Mouse (Mus musculus) heart, embryonic 14.5 days (tissue): ENCODE data around the gene Ankrd36. TPM values are rescaled to one million over a fixed set of nuclear protein-coding genes. Genes with fewer than 3 reads are reported as not detected.
A peak's percentile ranks its signal among the peaks of the same experiment; 100 is the strongest.

ENCODE experiments used
- ATAC-seq: fragments of 200-750 bp; cut with Nextera tagmentation; 2 replicates; pipeline ENCODE4 v1.8.0; 2017; ENCODE audit warnings: low read depth, moderate TSS enrichment; ENCODE audit not compliant: insufficient number of reproducible peaks, insufficient read depth, low FRiP score
- H3K27ac ChIP-seq, 2 experiments: fragments of 200-500 bp in 1 of 2; fragments of 300-500 bp in 1 of 2; sonication (generic) in 1 of 2; replicated peaks in 1 of 2; 2 replicates each; pipeline ENCODE4 v1.5.1; 2012 to 2014; ENCODE audit warnings: low read depth in 2 of 2, low read length in 2 of 2, control low read depth in 1 of 2, mild to moderate bottlenecking in 1 of 2, mixed read lengths in 1 of 2; ENCODE audit not compliant: control insufficient read depth in 1 of 2, insufficient read depth in 1 of 2
- H3K27me3 ChIP-seq: fragments of 300-500 bp; sonication (generic); 2 replicates; pipeline ENCODE4 v1.6.1; 2014; ENCODE audit warnings: mild to moderate bottlenecking, low read length, control low read depth; ENCODE audit not compliant: control insufficient read depth, insufficient read depth
- H3K36me3 ChIP-seq: fragments of 300-500 bp; sonication (generic); 2 replicates; pipeline ENCODE4 v1.6.1; 2014; ENCODE audit warnings: mild to moderate bottlenecking, control low read depth, low read length, mixed read lengths; ENCODE audit not compliant: control insufficient read depth, insufficient read depth
- H3K4me1 ChIP-seq, 2 experiments: fragments of 200-500 bp in 1 of 2; fragments of 300-500 bp in 1 of 2; sonication (generic) in 1 of 2; 2 replicates each; pipeline ENCODE4 v1.6.1; 2012 to 2014; ENCODE audit warnings: low read length in 2 of 2, control low read depth in 1 of 2, mixed read lengths in 1 of 2; ENCODE audit not compliant: control insufficient read depth in 2 of 2, insufficient read depth in 2 of 2
- H3K4me2 ChIP-seq: fragments of 300-500 bp; sonication (generic); 2 replicates; pipeline ENCODE4 v1.6.1; 2014; ENCODE audit warnings: mild to moderate bottlenecking, low read length
- H3K4me3 ChIP-seq, 2 experiments: fragments of 200-500 bp in 1 of 2; fragments of 300-500 bp in 1 of 2; sonication (generic) in 1 of 2; 2 replicates each; pipeline ENCODE4 v1.5.1; 2012 to 2014; ENCODE audit warnings: low read length in 2 of 2, mild to moderate bottlenecking in 2 of 2, control low read depth in 1 of 2, low read depth in 1 of 2, moderate library complexity in 1 of 2; ENCODE audit not compliant: control insufficient read depth in 1 of 2, insufficient read depth in 1 of 2
- H3K9ac ChIP-seq: fragments of 300-500 bp; sonication (generic); 2 replicates; pipeline ENCODE4 v1.6.1; 2014; ENCODE audit warnings: mild to moderate bottlenecking, low read length
- H3K9me3 ChIP-seq: fragments of 300-500 bp; sonication (generic); 2 replicates; pipeline ENCODE4 v1.6.1; 2016; ENCODE audit warnings: low read length, control low read depth; ENCODE audit not compliant: control insufficient read depth
- WGBS: fragments of 180-500 bp; shearing (Covaris S2); extraction: QIAGEN DNeasy Blood & Tissue Kit; methylation state at CpG from one replicate; pipeline ENCODE4 v1.1.7; 2014; 5-methylcytosine and 5-hydroxymethylcytosine counted together
- polyA plus RNA-seq: library from polyadenylated mRNA; unstranded; fragments of >200 nt; fragmentation: Nextera tagmentation; extraction: Ambion mirVana; gene quantifications from 2 replicates; pipeline ENCODE4 v1.2.1, GENCODE M21; 2014

Gene Ankrd36
- polyA plus RNA-seq, result not detected in 2 replicates

DNA sequence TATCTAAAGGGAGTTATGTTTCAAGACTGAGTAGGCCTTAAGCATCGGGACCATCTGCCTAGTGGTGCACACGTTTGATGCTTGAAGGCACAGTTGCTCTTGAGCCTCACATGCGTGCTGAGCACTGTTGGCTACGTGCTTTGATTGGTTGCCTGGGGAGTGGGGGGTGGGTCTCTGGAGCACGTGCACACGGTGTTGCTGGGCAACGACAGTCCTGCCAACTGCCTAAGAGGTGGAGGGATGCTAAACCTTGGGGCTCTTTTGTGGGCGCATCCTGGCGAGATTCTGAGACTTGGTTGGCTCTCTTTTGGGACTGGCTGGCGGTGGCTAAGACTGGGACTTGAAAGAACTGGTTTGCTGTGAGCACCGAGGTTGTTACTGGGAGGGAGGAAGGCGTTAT lies at the start of gene Ankrd36:
TSS of gene Ankrd36 (plus strand) at position 211 of the 400 bp plus-strand sequence.
- no peak for ATAC-seq
- WGBS, result 80% methylated on average over 12 of the region's 12 CpGs

DNA sequence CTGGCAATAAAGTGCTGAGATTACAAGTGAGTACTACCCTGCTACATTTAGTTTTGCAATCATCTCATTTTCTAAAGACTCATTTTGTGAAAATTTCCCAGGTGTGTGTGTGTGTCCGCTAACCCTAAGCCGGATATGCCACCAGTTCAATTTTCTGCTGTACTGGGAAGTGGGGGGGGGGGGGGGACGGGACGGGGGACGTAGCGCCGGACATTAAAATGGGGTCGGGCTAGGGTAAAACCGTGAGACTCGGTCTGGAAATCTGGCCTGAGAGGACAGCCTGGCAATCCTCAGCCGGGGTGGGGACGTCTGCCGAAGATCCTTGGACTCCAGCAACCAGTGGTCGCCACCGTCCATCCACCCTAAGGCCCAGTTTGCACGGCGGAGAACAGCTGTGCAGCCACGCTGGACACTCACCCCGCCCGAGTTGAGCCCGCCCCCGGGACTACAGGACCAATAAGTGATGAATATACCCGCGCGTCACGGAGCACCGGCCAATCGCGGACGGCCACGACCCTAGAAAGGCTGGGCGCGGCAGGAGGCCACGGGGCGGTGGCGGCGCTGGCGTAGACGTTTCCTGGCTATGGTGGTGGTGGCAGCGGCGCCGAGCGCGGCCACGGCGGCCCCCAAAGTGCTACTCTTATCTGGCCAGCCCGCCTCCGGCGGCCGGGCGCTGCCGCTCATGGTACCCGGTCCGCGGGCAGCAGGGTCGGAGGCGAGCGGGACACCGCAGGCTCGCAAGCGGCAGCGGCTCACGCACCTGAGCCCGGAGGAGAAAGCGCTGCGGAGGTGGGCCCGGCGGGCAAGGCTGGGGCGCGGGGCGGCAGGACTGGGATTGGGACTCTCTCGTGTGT lies 48.8 kb upstream of the Ankrd36 start, which contains the start of gene Xbp1:
TSS of gene Xbp1 (plus strand) at position 248 of the 854 bp plus-strand sequence.
- Histone ChIP-seq H3K4me3 (peak within 1 kb of the TSS; percentile 70 to 98), H3K4me1 (peaks cover 3 to 24% of the 10 kb centered on the region in 2 experiments; a peak in 3 of 4 replicates), H3K27me3 (no peaks in the 10 kb centered on the region), H3K36me3 (peaks cover 36% of the 10 kb centered on the region), H3K9me3 (no peaks in the 10 kb centered on the region), H3K27ac (peak within 1 kb of the TSS; percentile 94 to 98), H3K4me2 (peak within 1 kb of the TSS; percentile 87), H3K9ac (peak within 1 kb of the TSS; percentile 99)
- peak; percentile 98 for ATAC-seq
- WGBS, result under 1% methylated on average over 72 of the region's 72 CpGs

More for the DNA sequence above, at the start of gene Ankrd36:
- no peak within 1 kb of the TSS for H3K27ac ChIP-seq
- H3K36me3 ChIP-seq, result no peaks in the 10 kb centered on the region
- H3K9ac ChIP-seq, result no peak within 1 kb of the TSS
- H3K27me3 ChIP-seq, result no peaks in the 10 kb centered on the region
- H3K4me1 ChIP-seq, result no peaks in the 10 kb centered on the region
- H3K9me3 ChIP-seq, result no peaks in the 10 kb centered on the region
- H3K4me2 ChIP-seq, result no peak within 1 kb of the TSS
- H3K4me3 ChIP-seq, result no peak within 1 kb of the TSS

DNA sequence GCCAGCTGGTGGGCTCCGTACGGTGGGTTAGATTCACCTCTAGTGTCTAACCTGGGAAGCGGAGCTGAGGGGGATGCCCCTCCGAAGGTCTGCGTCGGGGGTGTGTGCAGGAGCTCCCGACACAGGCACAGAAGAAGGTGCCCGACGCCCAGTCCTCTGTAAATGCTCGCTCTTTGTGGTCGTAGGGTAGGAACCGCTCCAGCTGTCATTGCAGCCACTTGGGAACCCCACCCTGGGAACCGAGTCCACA lies 48.3 kb upstream of the Ankrd36 start:
- H3K36me3 ChIP-seq, result peaks cover 42% of the 10 kb centered on the region
- ATAC-seq, result peak; percentile 22; the same call in 1 of the 2 replicates
- WGBS, result 0% methylated on average over 13 of the region's 13 CpGs

DNA sequence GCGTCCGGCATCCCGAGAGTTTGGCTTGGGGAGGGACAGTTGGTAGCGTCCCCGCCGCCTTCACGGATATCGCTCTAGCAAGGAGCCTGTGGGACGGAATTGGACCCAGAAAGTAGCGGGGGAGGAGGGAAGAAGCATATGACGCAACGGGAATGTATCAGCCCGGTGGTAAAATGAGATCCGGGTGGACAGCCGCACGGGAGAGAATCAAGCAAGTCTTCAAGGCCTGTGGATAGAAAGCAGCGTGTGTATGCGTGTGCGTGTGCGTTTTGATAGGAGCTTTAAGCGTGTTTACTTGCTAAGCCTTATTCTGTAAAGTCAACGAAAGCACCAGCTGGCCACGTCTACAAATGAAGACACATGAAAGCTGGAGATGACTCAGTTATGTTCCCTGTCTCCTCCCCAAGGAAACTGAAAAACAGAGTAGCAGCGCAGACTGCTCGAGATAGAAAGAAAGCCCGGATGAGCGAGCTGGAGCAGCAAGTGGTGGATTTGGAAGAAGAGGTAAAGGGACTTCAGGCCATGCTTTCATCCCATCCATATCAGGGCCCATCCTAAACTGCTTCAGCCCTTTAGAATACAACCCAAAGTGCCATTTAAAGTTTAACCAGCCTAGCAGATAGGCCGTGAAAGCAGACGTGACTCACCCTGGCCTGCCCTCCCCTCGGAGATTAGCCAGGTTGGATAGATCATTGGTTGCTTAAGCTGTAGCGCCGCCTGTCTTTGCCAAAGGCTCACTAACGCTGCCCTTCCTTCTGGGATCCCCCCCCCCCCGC lies 47.8 kb upstream of the Ankrd36 start:
- H3K4me3 ChIP-seq, result peak overlapping the region; percentile 70 to 98
- H3K36me3 ChIP-seq, result peaks cover 47% of the 10 kb centered on the region
- H3K9me3 ChIP-seq, result no peaks in the 10 kb centered on the region
- H3K4me2 ChIP-seq, result peak overlapping the region; percentile 87
- ATAC-seq, result no peak
- no peaks in the 10 kb centered on the region for H3K27me3 ChIP-seq
- peak overlapping the region; percentile 88 to 94 for H3K27ac ChIP-seq
- under 1% methylated on average over 34 of the region's 34 CpGs for WGBS
- peaks cover 3 to 24% of the 10 kb centered on the region in 2 experiments; a peak in 3 of 4 replicates for H3K4me1 ChIP-seq
- peak overlapping the region; percentile 99 for H3K9ac ChIP-seq

More for the DNA sequence above, 48.3 kb upstream of the Ankrd36 start:
- peak overlapping the region; percentile 99 for H3K9ac ChIP-seq
- peak overlapping the region; percentile 87 for H3K4me2 ChIP-seq
- peak overlapping the region; percentile 88 to 94 for H3K27ac ChIP-seq
- H3K9me3 ChIP-seq, result no peaks in the 10 kb centered on the region
- H3K4me3 ChIP-seq, result peak overlapping the region; percentile 70 to 98
- no peaks in the 10 kb centered on the region for H3K27me3 ChIP-seq
- peaks cover 3 to 24% of the 10 kb centered on the region in 2 experiments; a peak in 3 of 4 replicates for H3K4me1 ChIP-seq

DNA sequence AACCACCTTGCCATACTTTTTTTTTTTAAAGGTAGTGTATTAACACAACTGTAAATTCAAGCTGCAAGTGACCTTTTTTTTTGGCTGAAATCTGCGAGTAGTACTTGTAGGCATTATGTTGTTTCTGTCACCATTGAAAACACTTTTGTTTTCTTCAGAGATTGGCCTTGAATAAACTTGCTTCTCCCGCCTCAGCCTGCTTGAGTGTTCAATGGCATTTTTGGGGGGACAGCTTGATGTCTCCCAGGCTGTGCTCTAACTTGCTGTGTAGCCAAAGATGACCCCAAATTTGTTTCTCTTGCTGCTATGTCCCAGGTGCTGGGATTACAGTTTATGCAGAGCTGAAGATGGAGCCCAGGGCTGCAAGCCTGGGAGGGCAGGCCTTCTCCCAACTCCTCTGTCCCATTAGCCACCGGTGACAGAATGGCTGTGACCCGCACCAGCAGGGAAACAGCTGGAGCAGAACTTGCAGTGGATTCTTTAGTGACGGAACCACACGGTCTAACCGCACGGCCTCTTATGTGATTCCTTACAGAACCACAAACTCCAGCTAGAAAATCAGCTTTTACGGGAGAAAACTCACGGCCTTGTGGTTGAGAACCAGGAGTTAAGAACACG lies 46.6 kb upstream of the Ankrd36 start:
- Histone ChIP-seq H3K4me2 (peak overlapping the region; percentile 87), H3K9ac (peak overlapping the region; percentile 99), H3K9me3 (no peaks in the 10 kb centered on the region), H3K36me3 (peaks cover 58% of the 10 kb centered on the region), H3K4me1 (peaks cover 3 to 24% of the 10 kb centered on the region in 2 experiments; a peak in 3 of 4 replicates), H3K27ac (no peak overlapping the region), H3K27me3 (no peaks in the 10 kb centered on the region), H3K4me3 (0 out of 4 replicates have a peak overlapping the region, but pooled peaks of 1 of the 2 experiments have one; percentile 98)
- no peak for ATAC-seq
- WGBS, result 89% methylated on average over 11 of the region's 11 CpGs

DNA sequence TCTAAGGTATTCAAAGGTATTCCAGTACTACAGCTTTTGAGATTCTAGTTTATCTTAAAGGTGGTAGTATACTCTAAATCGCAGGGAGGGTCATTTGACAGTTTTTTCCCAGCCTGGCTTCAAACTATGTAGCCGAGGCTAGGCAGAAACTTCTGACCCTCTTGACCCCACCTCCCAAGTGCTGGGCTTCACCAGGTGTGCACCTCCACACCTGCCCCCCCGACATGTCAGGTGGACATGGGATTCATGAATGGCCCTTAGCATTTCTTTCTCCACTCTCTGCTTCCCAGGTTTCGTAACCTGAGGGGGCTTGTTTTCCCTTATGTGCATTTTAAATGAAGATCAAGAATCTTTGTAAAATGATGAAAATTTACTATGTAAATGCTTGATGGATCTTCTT lies 44.1 kb upstream of the Ankrd36 start:
- Histone ChIP-seq H3K36me3 (peaks cover 83% of the 10 kb centered on the region), H3K4me1 (peaks cover 3 to 17% of the 10 kb centered on the region in 2 experiments; a peak in 3 of 4 replicates), H3K27ac (no peak overlapping the region), H3K9ac (no peak overlapping the region), H3K4me3 (no peak overlapping the region), H3K27me3 (no peaks in the 10 kb centered on the region), H3K9me3 (no peaks in the 10 kb centered on the region), H3K4me2 (no peak overlapping the region)
- WGBS, result 87% methylated on average over 4 of the region's 4 CpGs
- ATAC-seq, result no peak
